Comparison of ENCODE assay signal across 15 mouse cellular contexts in genomic region chr9:120099304-120099703, GRCm38 (mm10). TPM values are rescaled to one million over a fixed set of nuclear protein-coding genes. Genes with fewer than 3 reads are reported as not detected.
"Had no signal": no experiment of that assay in that cellular context is flagged by ENCODE, and none has a peak within 500 bp of the region (broad histone marks: within the 10 kb centered on the region; RNA-seq: fewer than 3 reads in every experiment).

No protein-coding gene starts in this region.

- H3K9me3 ChIP-seq: neural tube, embryonic 15.5 days; stomach, embryonic 15.5 days had no signal

- H3K27ac ChIP-seq: neural tube, embryonic 12.5 days; neural tube, embryonic 13.5 days; neural tube, embryonic 15.5 days; stomach, embryonic 15.5 days; stomach, postnatal 0 days had no signal

- DNase-seq: thymus, adult 18-20 months had no signal

- H3K4me3 ChIP-seq: neural tube, embryonic 12.5 days; neural tube, embryonic 13.5 days; neural tube, embryonic 15.5 days; stomach, embryonic 15.5 days had no signal

- H3K27me3 ChIP-seq: neural tube, embryonic 12.5 days; neural tube, embryonic 13.5 days; stomach, embryonic 15.5 days had no signal

- H3K9ac ChIP-seq: neural tube, embryonic 12.5 days; neural tube, embryonic 13.5 days; neural tube, embryonic 15.5 days; stomach, embryonic 15.5 days had no signal

- H3K4me2 ChIP-seq: neural tube, embryonic 12.5 days; neural tube, embryonic 15.5 days; stomach, embryonic 15.5 days had no signal

- H3K4me1 ChIP-seq: neural tube, embryonic 12.5 days; neural tube, embryonic 13.5 days; neural tube, embryonic 15.5 days; stomach, embryonic 15.5 days had no signal

- H3K36me3 ChIP-seq: neural tube, embryonic 12.5 days; neural tube, embryonic 13.5 days; neural tube, embryonic 15.5 days; stomach, embryonic 15.5 days had no signal

RNA-seq across cellular contexts. Expression of gene Ccr8, which starts 7.4 kb away (rescaled TPM):
- total RNA-seq: neutrophil, adult 5-6 weeks had no signal
- polyA plus RNA-seq: neural tube, embryonic 11.5 days; neural tube, embryonic 12.5 days; neural tube, embryonic 13.5 days; neural tube, embryonic 14.5 days; neural tube, embryonic 15.5 days; urinary bladder, adult 2 months had no signal

RNA-seq across cellular contexts. Expression of gene Mobp, which starts 50.2 kb away (rescaled TPM):
- total RNA-seq: neutrophil, adult 5-6 weeks had no signal
- polyA plus RNA-seq: neural tube, embryonic 11.5 days; small intestine, adult 2 months; spleen, adult 2 months; stomach, embryonic 14.5 days; thymus, adult 2 months; thymus, postnatal 0 days had no signal
